Mouse (Mus musculus): ENCODE results near the gene Slc7a5. TPM values are rescaled to one million over a fixed set of nuclear protein-coding genes. Genes with fewer than 3 reads are reported as not detected.

Gene Slc7a5
- polyA plus RNA-seq, 1 experiment from 2014 or later = 15.1 TPM

DNA sequence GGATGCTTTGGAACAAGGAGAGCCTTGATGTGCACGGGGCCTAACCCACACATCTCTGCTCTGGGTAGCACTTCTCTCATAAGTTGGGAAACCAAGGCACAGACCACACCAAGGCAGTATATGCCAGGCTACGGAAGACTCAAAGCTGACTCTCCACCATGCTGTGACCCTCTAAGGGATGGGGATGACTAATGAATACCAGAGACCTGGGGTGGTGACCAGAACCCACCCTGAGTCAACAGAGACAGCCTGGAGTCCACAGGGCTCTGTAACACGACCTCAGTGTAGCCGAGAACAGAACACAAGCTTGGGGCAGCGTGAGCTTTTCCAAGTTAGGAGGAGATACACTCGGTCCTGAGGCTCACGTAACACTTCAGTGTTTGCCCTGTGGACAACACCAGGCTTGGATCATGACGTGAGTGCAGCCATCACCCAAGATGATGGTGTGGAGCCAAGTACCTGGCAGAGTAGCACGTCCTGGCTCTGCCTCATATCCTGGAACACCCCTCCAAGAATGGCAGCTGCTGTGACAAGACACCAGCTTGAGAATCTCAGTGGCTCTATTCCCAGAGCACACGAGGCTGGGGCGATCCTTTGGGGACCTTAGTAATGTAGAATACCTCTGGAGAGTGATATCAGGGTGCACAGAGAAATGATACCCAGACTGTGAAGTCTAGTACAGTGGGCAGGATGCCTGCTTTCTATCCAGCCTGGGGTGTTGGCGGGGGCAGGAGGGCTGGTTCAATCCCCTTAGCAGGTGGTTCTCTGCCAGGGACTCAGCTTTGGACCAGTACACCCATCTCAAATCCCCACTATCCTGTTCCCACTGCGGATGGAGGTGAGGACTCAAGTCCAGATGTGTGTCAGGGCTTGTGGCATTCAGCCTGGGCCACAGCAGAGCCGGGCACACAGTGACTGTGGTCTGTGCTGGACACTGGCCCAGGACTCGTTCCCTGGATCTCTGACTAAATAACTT, 17.4 kb downstream of the Slc7a5 start:
- ATAC-seq (ENCODE audit: low FRiP score, low TSS enrichment) = no peak
- no peaks in the 10 kb centered on the region for H3K4me1 ChIP-seq (ENCODE audit: insufficient read depth, low read length)
- WGBS = 72% methylated on average over 15 of the region's 15 CpGs

DNA sequence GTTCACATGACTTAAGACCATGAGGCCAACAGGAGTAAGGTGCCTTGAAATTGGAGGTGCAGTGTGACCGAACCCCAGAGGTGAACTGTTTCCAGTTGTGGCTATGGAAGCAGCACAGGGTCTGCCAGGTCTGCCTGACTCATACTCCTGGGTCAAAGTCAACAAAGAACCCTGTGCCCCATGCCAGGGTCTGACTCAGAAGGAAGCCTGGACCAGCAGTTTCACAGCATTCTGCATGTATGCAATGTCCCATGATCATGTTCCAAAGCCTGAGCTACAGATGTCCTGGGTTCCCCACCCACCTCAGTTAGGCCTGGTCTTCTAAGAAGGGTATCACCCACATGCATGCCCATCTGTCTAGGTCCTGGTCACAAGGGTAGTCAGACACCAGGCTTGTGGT, 18.2 kb downstream of the Slc7a5 start:
- no peak overlapping the region for H3K4me3 ChIP-seq (ENCODE audit: low read length)
- no peaks in the 10 kb centered on the region for H3K9me3 ChIP-seq (ENCODE audit: low read length)
- H3K27ac ChIP-seq (ENCODE audit: low read length) = no peak overlapping the region
- H3K4me1 ChIP-seq (ENCODE audit: insufficient read depth, low read length) = no peaks in the 10 kb centered on the region
- no peaks in the 10 kb centered on the region for H3K27me3 ChIP-seq (ENCODE audit: insufficient read depth, low read length)
- no peak overlapping the region for H3K9ac ChIP-seq (replicated peaks; ENCODE audit: low read length)
- no peak for ATAC-seq (ENCODE audit: low FRiP score, low TSS enrichment)
- H3K4me2 ChIP-seq (replicated peaks; ENCODE audit: low read depth, low read length) = no peak overlapping the region
- 89% methylated on average over 1 of the region's 1 CpGs for WGBS
- H3K36me3 ChIP-seq (ENCODE audit: insufficient read depth, low read length) = peaks cover 31% of the 10 kb centered on the region

More for the DNA sequence above, 17.4 kb downstream of the Slc7a5 start:
- peaks cover 23% of the 10 kb centered on the region for H3K36me3 ChIP-seq (ENCODE audit: insufficient read depth, low read length)
- H3K9me3 ChIP-seq (ENCODE audit: low read length) = no peaks in the 10 kb centered on the region
- no peaks in the 10 kb centered on the region for H3K27me3 ChIP-seq (ENCODE audit: insufficient read depth, low read length)
- no peak overlapping the region for H3K27ac ChIP-seq (ENCODE audit: low read length)
- no peak overlapping the region for H3K9ac ChIP-seq (replicated peaks; ENCODE audit: low read length)
- no peak overlapping the region for H3K4me3 ChIP-seq (ENCODE audit: low read length)
- no peak overlapping the region for H3K4me2 ChIP-seq (replicated peaks; ENCODE audit: low read depth, low read length)

DNA sequence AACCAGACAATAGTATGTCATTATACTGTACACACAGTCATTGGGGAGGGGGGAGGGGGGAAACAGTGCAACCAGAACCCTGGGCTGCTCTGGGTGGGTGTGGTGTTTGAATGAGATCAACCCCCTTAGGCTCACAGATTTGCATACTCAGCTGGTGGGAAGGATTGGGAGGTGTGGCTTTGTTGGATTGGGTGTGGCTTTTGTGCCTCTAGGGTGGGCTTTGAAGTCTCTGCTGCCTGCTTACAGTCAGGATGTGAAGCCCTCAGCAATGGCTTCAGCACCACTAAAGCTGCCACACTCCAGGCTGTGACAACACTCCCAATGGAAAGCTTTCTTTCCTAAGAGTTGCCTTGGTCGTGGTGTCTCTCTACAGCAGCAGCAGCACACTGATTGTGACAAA, 19.9 kb downstream of the Slc7a5 start:
- ATAC-seq (ENCODE audit: low FRiP score, low TSS enrichment) = no peak
- Histone ChIP-seq H3K4me3 (ENCODE audit: low read length) (no peak overlapping the region), H3K27ac (ENCODE audit: low read length) (no peak overlapping the region), H3K27me3 (ENCODE audit: insufficient read depth, low read length) (no peaks in the 10 kb centered on the region), H3K4me1 (ENCODE audit: insufficient read depth, low read length) (no peaks in the 10 kb centered on the region), H3K36me3 (ENCODE audit: insufficient read depth, low read length) (peaks cover 42% of the 10 kb centered on the region), H3K4me2 (replicated peaks; ENCODE audit: low read depth, low read length) (no peak overlapping the region), H3K9me3 (ENCODE audit: low read length) (no peaks in the 10 kb centered on the region), H3K9ac (replicated peaks; ENCODE audit: low read length) (no peak overlapping the region)
- WGBS = 73% methylated on average over 1 of the region's 1 CpGs

DNA sequence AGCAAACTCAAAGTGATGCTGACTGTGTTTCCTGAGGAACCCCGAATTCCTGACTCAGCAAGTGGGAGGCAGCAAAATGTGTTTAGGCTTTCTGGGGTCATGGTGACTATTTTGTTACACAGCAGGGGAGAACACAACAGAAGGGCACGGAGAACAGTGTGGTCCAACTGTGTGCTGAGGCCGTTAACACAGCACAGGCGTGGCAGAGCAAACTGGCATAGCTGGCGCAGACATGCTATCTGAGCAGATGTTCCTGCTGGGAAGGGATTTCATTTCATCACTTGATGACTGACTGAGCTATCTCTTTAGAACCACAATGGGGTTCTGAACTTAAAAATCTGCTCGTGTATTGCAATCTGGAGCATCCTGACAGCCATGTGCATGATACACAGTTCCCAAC, 22.1 kb downstream of the Slc7a5 start:
- peaks cover 50% of the 10 kb centered on the region for H3K36me3 ChIP-seq (ENCODE audit: insufficient read depth, low read length)
- no peak overlapping the region for H3K27ac ChIP-seq (ENCODE audit: low read length)
- 93% methylated on average over 6 of the region's 6 CpGs for WGBS
- no peak overlapping the region for H3K4me3 ChIP-seq (ENCODE audit: low read length)
- ATAC-seq (ENCODE audit: low FRiP score, low TSS enrichment) = no peak
- H3K4me2 ChIP-seq (replicated peaks; ENCODE audit: low read depth, low read length) = no peak overlapping the region
- H3K4me1 ChIP-seq (ENCODE audit: insufficient read depth, low read length) = peaks cover 8% of the 10 kb centered on the region; the same call in 1 of the 2 replicates
- H3K9me3 ChIP-seq (ENCODE audit: low read length) = no peaks in the 10 kb centered on the region
- no peaks in the 10 kb centered on the region for H3K27me3 ChIP-seq (ENCODE audit: insufficient read depth, low read length)
- no peak overlapping the region for H3K9ac ChIP-seq (replicated peaks; ENCODE audit: low read length)

DNA sequence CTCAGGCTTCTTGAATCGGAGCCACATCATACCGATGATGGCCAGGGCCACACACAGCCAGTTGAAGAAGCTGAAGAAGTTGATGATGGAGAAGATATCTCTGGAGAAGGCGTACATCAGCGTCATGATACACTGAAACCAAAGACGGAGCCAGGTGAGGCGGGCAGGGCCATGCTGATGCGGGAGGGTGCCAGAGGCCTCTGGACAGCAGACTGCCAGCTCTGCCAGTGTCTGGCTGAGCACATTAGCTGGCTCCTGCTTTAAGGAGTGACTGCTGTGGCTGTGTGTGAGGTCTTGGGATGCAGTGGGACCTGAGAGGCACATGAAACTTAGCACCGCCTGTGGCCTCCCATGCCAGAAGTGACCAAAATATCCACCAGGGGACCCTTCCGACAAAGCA, 22.5 kb downstream of the Slc7a5 start:
- Histone ChIP-seq H3K27ac (ENCODE audit: low read length) (no peak overlapping the region), H3K9me3 (ENCODE audit: low read length) (no peaks in the 10 kb centered on the region), H3K4me1 (ENCODE audit: insufficient read depth, low read length) (peaks cover 8% of the 10 kb centered on the region; the same call in 1 of the 2 replicates), H3K4me3 (ENCODE audit: low read length) (no peak overlapping the region), H3K9ac (replicated peaks; ENCODE audit: low read length) (no peak overlapping the region), H3K4me2 (replicated peaks; ENCODE audit: low read depth, low read length) (no peak overlapping the region), H3K36me3 (ENCODE audit: insufficient read depth, low read length) (peaks cover 50% of the 10 kb centered on the region), H3K27me3 (ENCODE audit: insufficient read depth, low read length) (no peaks in the 10 kb centered on the region)
- 96% methylated on average over 9 of the region's 9 CpGs for WGBS
- no peak for ATAC-seq (ENCODE audit: low FRiP score, low TSS enrichment)

DNA sequence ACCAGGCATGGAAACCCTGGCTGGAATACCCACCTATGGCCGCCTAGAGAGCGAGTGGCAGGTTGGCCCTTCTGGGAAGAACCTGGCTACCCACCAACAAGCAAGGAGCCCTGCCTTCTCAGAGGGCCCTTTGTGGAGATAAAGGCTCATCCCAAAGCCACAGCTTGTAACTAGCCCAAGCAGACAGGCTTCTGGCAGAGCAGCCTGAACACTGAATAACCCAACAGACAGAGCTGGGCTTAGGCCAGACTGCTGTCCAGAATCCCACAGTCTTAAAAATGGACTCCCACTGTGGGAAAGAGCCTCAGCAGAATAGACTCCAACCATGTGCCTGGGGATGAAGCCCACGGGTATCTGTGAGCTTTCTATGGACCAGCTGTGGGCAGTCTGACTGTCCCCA, 23.3 kb downstream of the Slc7a5 start:
- H3K4me3 ChIP-seq (ENCODE audit: low read length) = no peak overlapping the region
- peaks cover 8% of the 10 kb centered on the region; the same call in 1 of the 2 replicates for H3K4me1 ChIP-seq (ENCODE audit: insufficient read depth, low read length)
- H3K27ac ChIP-seq (ENCODE audit: low read length) = no peak overlapping the region
- H3K27me3 ChIP-seq (ENCODE audit: insufficient read depth, low read length) = no peaks in the 10 kb centered on the region
- H3K36me3 ChIP-seq (ENCODE audit: insufficient read depth, low read length) = peaks cover 50% of the 10 kb centered on the region
- no peak overlapping the region for H3K9ac ChIP-seq (replicated peaks; ENCODE audit: low read length)
- WGBS = 95% methylated on average over 3 of the region's 3 CpGs
- H3K4me2 ChIP-seq (replicated peaks; ENCODE audit: low read depth, low read length) = no peak overlapping the region
- H3K9me3 ChIP-seq (ENCODE audit: low read length) = no peaks in the 10 kb centered on the region
- no peak for ATAC-seq (ENCODE audit: low FRiP score, low TSS enrichment)

DNA sequence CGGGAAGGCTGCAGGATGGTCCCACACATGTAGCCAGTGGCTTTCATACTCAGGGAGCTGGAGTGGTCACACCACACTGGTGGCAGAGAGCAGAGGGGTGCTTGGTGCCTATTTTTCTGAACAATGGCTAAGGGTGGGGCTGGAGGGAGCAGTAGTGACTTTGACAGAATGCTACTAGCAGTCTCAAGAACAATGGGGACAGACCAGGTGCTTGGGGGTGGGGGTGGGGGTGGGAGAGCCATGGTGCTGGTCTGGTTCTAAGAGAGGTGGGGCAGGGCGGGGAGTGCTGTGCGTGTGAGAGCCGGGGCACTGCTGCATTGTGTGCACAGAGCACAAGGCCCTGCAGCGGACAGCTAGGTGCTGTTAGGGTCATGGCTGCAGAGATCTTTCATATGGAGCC, 25.6 kb downstream of the Slc7a5 start:
- no peaks in the 10 kb centered on the region for H3K27me3 ChIP-seq (ENCODE audit: insufficient read depth, low read length)
- no peak overlapping the region for H3K27ac ChIP-seq (ENCODE audit: low read length)
- peaks cover 21% of the 10 kb centered on the region for H3K4me1 ChIP-seq (ENCODE audit: insufficient read depth, low read length)
- no peak for ATAC-seq (ENCODE audit: low FRiP score, low TSS enrichment)
- WGBS = 85% methylated on average over 5 of the region's 5 CpGs
- H3K9ac ChIP-seq (replicated peaks; ENCODE audit: low read length) = no peak overlapping the region
- peaks cover 38% of the 10 kb centered on the region for H3K36me3 ChIP-seq (ENCODE audit: insufficient read depth, low read length)
- H3K9me3 ChIP-seq (ENCODE audit: low read length) = no peaks in the 10 kb centered on the region
- H3K4me3 ChIP-seq (ENCODE audit: low read length) = no peak overlapping the region
- H3K4me2 ChIP-seq (replicated peaks; ENCODE audit: low read depth, low read length) = no peak overlapping the region

DNA sequence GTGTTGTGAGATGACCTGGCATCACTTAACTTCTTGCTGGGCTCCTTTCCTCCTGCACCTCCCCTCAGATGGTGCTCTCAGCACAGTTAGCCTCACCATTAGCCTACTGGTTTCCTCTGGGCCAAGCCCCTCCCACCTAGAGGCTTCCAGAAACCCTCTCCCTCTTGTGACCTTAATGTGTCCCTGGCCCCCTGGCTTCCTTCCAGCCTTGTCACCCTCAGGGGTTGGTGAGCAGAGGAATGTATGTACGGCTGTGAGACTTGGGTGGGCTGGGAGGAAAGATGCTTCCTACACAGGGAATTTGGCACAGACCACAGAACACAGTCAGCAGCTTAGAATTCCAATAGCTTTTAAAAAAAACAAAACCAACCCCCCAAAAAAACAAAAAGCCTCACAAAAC, 26.7 kb downstream of the Slc7a5 start:
- Histone ChIP-seq H3K36me3 (ENCODE audit: insufficient read depth, low read length) (peaks cover 33% of the 10 kb centered on the region), H3K4me3 (ENCODE audit: low read length) (no peak overlapping the region), H3K4me1 (ENCODE audit: insufficient read depth, low read length) (peaks cover 21% of the 10 kb centered on the region), H3K4me2 (replicated peaks; ENCODE audit: low read depth, low read length) (no peak overlapping the region), H3K27me3 (ENCODE audit: insufficient read depth, low read length) (no peaks in the 10 kb centered on the region), H3K9me3 (ENCODE audit: low read length) (no peaks in the 10 kb centered on the region), H3K9ac (replicated peaks; ENCODE audit: low read length) (0 out of 2 replicates have a peak overlapping the region, but pooled peaks have one; percentile 22), H3K27ac (ENCODE audit: low read length) (no peak overlapping the region)
- 32% methylated on average over 1 of the region's 1 CpGs for WGBS
- no peak; the same call in 1 of the 2 replicates for ATAC-seq (ENCODE audit: low FRiP score, low TSS enrichment)

DNA sequence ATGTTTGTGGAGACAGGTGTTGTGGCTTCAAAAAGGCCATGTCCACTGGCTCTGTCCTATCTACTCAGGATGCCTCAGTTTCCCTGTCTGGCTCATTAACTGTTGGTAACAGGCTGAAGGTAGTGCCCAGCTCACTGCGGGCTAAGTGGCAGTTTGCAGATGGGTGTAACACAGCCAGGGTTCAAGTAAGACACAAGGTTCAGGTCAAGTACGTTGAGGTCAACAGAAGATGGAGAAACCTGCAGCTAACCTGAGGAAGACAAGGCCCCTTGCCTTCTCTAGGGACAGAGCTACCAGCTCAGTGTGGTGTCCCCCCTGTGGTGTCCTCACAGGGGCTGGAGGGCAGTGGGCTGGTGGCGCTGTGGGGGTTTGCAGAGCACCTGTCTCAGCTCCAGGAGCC, 27.8 kb downstream of the Slc7a5 start:
- no peak overlapping the region for H3K4me2 ChIP-seq (replicated peaks; ENCODE audit: low read depth, low read length)
- peaks cover 29% of the 10 kb centered on the region for H3K4me1 ChIP-seq (ENCODE audit: insufficient read depth, low read length)
- no peak overlapping the region for H3K27ac ChIP-seq (ENCODE audit: low read length)
- H3K9ac ChIP-seq (replicated peaks; ENCODE audit: low read length) = no peak overlapping the region
- H3K36me3 ChIP-seq (ENCODE audit: insufficient read depth, low read length) = peaks cover 22% of the 10 kb centered on the region; the same call in 1 of the 2 replicates
- H3K4me3 ChIP-seq (ENCODE audit: low read length) = no peak overlapping the region
- no peaks in the 10 kb centered on the region for H3K9me3 ChIP-seq (ENCODE audit: low read length)
- WGBS = 93% methylated on average over 3 of the region's 3 CpGs
- no peak for ATAC-seq (ENCODE audit: low FRiP score, low TSS enrichment)
- H3K27me3 ChIP-seq (ENCODE audit: insufficient read depth, low read length) = no peaks in the 10 kb centered on the region

DNA sequence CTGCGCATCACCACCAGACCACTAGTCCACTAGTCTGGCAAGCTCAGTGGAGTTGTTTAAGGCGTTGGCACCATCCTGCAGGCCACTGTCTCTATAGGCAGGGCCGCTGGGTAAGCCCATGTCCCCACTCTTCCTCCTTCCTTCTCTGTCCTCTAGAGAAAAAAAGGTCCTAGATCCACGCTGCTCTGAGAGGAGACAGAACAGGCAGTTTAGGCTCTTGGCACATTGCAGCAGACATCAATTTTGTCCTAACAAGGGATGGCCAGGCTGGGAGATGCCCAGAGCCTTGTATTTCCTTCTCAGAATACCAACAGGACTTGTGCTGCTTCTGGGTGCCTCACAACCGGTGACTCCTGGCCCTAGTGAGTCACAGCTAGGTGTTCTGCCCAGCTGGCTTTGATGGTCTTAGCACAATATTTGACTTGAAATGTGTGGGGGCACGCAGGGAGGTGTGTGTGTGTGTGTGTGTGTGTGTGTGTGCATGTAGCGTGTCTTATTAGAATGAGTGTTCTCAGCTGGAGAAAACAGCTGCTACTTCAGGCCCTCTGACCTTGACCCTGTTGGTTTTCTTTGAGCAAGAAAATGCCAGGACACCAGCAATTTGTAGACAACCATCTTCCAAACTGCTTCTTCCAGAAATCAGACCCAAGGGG, 29.5 kb downstream of the Slc7a5 start:
- ATAC-seq (ENCODE audit: low FRiP score, low TSS enrichment) = no peak
- H3K9ac ChIP-seq (replicated peaks; ENCODE audit: low read length) = no peak overlapping the region
- 67% methylated on average over 7 of the region's 7 CpGs for WGBS
- no peak overlapping the region for H3K27ac ChIP-seq (ENCODE audit: low read length)
- H3K9me3 ChIP-seq (ENCODE audit: low read length) = no peaks in the 10 kb centered on the region
- no peak overlapping the region for H3K4me3 ChIP-seq (ENCODE audit: low read length)
- H3K4me2 ChIP-seq (replicated peaks; ENCODE audit: low read depth, low read length) = no peak overlapping the region
- H3K36me3 ChIP-seq (ENCODE audit: insufficient read depth, low read length) = 0 out of 2 replicates have a peak, but pooled peaks cover 9% of the 10 kb centered on the region
- H3K4me1 ChIP-seq (ENCODE audit: insufficient read depth, low read length) = peaks cover 36% of the 10 kb centered on the region
- no peaks in the 10 kb centered on the region for H3K27me3 ChIP-seq (ENCODE audit: insufficient read depth, low read length)
